Mouse (Mus musculus): ENCODE measurements around the gene Dhx58. TPM values are rescaled to one million over a fixed set of nuclear protein-coding genes. Genes with fewer than 3 reads are reported as not detected.
A peak's percentile ranks its signal among the peaks of the same experiment; 100 is the strongest.
"Not testable (repeated sequence)": the region's sequence is repeated elsewhere in the genome, so short reads cannot be mapped to it uniquely, and the experiment has no call there.

Dhx58 gene
- polyA plus RNA-seq, 1 experiment from 2014 or later = 2.7 TPM

GRCm38 (mm10) chr11:100681826-100682225 lies 22.2 kb downstream of the Dhx58 start:
- 83% methylated on average over 5 of the region's 5 CpGs for WGBS
- no peak overlapping the region for H3K4me3 ChIP-seq (ENCODE audit: low read depth, low read length)
- H3K4me2 ChIP-seq (ENCODE audit: low read depth, low read length) = no peak overlapping the region
- no peaks in the 10 kb centered on the region for H3K9me3 ChIP-seq (ENCODE audit: control insufficient read depth, low read length)
- no peaks in the 10 kb centered on the region for H3K4me1 ChIP-seq (ENCODE audit: control insufficient read depth, insufficient read depth, low read length)
- no peak for ATAC-seq (ENCODE audit: low read depth)
- no peak overlapping the region for H3K9ac ChIP-seq (replicated peaks; ENCODE audit: low read depth, low read length)
- no peaks in the 10 kb centered on the region for H3K36me3 ChIP-seq (ENCODE audit: control insufficient read depth, insufficient read depth, low read length)
- H3K27me3 ChIP-seq (ENCODE audit: control insufficient read depth, insufficient read depth, low read length) = no peaks in the 10 kb centered on the region
- H3K27ac ChIP-seq (ENCODE audit: low read depth, low read length) = no peak overlapping the region

GRCm38 (mm10) chr11:100677810-100678209 lies 26.3 kb downstream of the Dhx58 start:
- ATAC-seq (ENCODE audit: low read depth) = no peak
- Histone ChIP-seq H3K27me3 (ENCODE audit: control insufficient read depth, insufficient read depth, low read length) (no peaks in the 10 kb centered on the region), H3K4me1 (ENCODE audit: control insufficient read depth, insufficient read depth, low read length) (peaks cover 6% of the 10 kb centered on the region), H3K9me3 (ENCODE audit: control insufficient read depth, low read length) (no peaks in the 10 kb centered on the region), H3K27ac (ENCODE audit: low read depth, low read length) (no peak overlapping the region), H3K36me3 (ENCODE audit: control insufficient read depth, insufficient read depth, low read length) (no peaks in the 10 kb centered on the region), H3K4me3 (ENCODE audit: low read depth, low read length) (no peak overlapping the region), H3K9ac (replicated peaks; ENCODE audit: low read depth, low read length) (no peak overlapping the region), H3K4me2 (ENCODE audit: low read depth, low read length) (no peak overlapping the region)
- 63% methylated on average over 7 of the region's 7 CpGs for WGBS

GRCm38 (mm10) chr11:100673169-100673568 lies 30.9 kb downstream of the Dhx58 start:
- no peak overlapping the region for H3K27ac ChIP-seq (ENCODE audit: low read depth, low read length)
- no peaks in the 10 kb centered on the region for H3K27me3 ChIP-seq (ENCODE audit: control insufficient read depth, insufficient read depth, low read length)
- 2% methylated on average over 23 of the region's 23 CpGs for WGBS
- no peak for ATAC-seq (ENCODE audit: low read depth)
- peak overlapping the region; percentile 27; the same call in 1 of the 2 replicates for H3K4me2 ChIP-seq (ENCODE audit: low read depth, low read length)
- no peaks in the 10 kb centered on the region for H3K36me3 ChIP-seq (ENCODE audit: control insufficient read depth, insufficient read depth, low read length)
- H3K4me3 ChIP-seq (ENCODE audit: low read depth, low read length) = no peak overlapping the region
- peaks cover 6% of the 10 kb centered on the region for H3K4me1 ChIP-seq (ENCODE audit: control insufficient read depth, insufficient read depth, low read length)
- H3K9me3 ChIP-seq (ENCODE audit: control insufficient read depth, low read length) = no peaks in the 10 kb centered on the region
- 0 out of 2 replicates have a peak overlapping the region, but pooled peaks have one; percentile 11 for H3K9ac ChIP-seq (replicated peaks; ENCODE audit: low read depth, low read length)

GRCm38 (mm10) chr11:100671956-100672355 lies 32.1 kb downstream of the Dhx58 start:
- Histone ChIP-seq H3K27ac (ENCODE audit: low read depth, low read length) (no peak overlapping the region), H3K4me2 (ENCODE audit: low read depth, low read length) (no peak overlapping the region), H3K4me1 (ENCODE audit: control insufficient read depth, insufficient read depth, low read length) (peaks cover 6% of the 10 kb centered on the region), H3K36me3 (ENCODE audit: control insufficient read depth, insufficient read depth, low read length) (no peaks in the 10 kb centered on the region), H3K9me3 (ENCODE audit: control insufficient read depth, low read length) (no peaks in the 10 kb centered on the region), H3K4me3 (ENCODE audit: low read depth, low read length) (no peak overlapping the region), H3K27me3 (ENCODE audit: control insufficient read depth, insufficient read depth, low read length) (no peaks in the 10 kb centered on the region), H3K9ac (replicated peaks; ENCODE audit: low read depth, low read length) (no peak overlapping the region)
- 90% methylated on average over 2 of the region's 2 CpGs for WGBS
- ATAC-seq (ENCODE audit: low read depth) = no peak

GRCm38 (mm10) chr11:100671049-100671448 lies 33.0 kb downstream of the Dhx58 start:
- no peak overlapping the region for H3K9ac ChIP-seq (replicated peaks; ENCODE audit: low read depth, low read length)
- no peaks in the 10 kb centered on the region for H3K9me3 ChIP-seq (ENCODE audit: control insufficient read depth, low read length)
- no peak overlapping the region for H3K4me2 ChIP-seq (ENCODE audit: low read depth, low read length)
- no peaks in the 10 kb centered on the region for H3K36me3 ChIP-seq (ENCODE audit: control insufficient read depth, insufficient read depth, low read length)
- H3K4me3 ChIP-seq (ENCODE audit: low read depth, low read length) = no peak overlapping the region
- H3K27ac ChIP-seq (ENCODE audit: low read depth, low read length) = no peak overlapping the region
- 71% methylated on average over 1 of the region's 1 CpGs for WGBS
- no peak for ATAC-seq (ENCODE audit: low read depth)
- H3K4me1 ChIP-seq (ENCODE audit: control insufficient read depth, insufficient read depth, low read length) = peaks cover 6% of the 10 kb centered on the region
- H3K27me3 ChIP-seq (ENCODE audit: control insufficient read depth, insufficient read depth, low read length) = no peaks in the 10 kb centered on the region

GRCm38 (mm10) chr11:100659806-100660205 lies 44.3 kb downstream of the Dhx58 start:
- 80% methylated on average over 10 of the region's 10 CpGs for WGBS
- Histone ChIP-seq H3K9ac (replicated peaks; ENCODE audit: low read depth, low read length) (no peak overlapping the region), H3K4me3 (ENCODE audit: low read depth, low read length) (no peak overlapping the region), H3K27ac (ENCODE audit: low read depth, low read length) (no peak overlapping the region), H3K27me3 (ENCODE audit: control insufficient read depth, insufficient read depth, low read length) (no peaks in the 10 kb centered on the region), H3K4me1 (ENCODE audit: control insufficient read depth, insufficient read depth, low read length) (no peaks in the 10 kb centered on the region), H3K4me2 (ENCODE audit: low read depth, low read length) (no peak overlapping the region), H3K36me3 (ENCODE audit: control insufficient read depth, insufficient read depth, low read length) (no peaks in the 10 kb centered on the region), H3K9me3 (ENCODE audit: control insufficient read depth, low read length) (no peaks in the 10 kb centered on the region)
- no peak for ATAC-seq (ENCODE audit: low read depth)

- Histone ChIP-seq H3K9ac (replicated peaks; ENCODE audit: low read depth, low read length) (no peak overlapping the region), H3K4me2 (ENCODE audit: low read depth, low read length) (no peak overlapping the region), H3K36me3 (ENCODE audit: control insufficient read depth, insufficient read depth, low read length) (no peaks in the 10 kb centered on the region), H3K27ac (ENCODE audit: low read depth, low read length) (no peak overlapping the region), H3K4me3 (ENCODE audit: low read depth, low read length) (no peak overlapping the region), H3K27me3 (ENCODE audit: control insufficient read depth, insufficient read depth, low read length) (no peaks in the 10 kb centered on the region), H3K4me1 (ENCODE audit: control insufficient read depth, insufficient read depth, low read length) (no peaks in the 10 kb centered on the region), H3K9me3 (ENCODE audit: control insufficient read depth, low read length) (no peaks in the 10 kb centered on the region)
- 18% methylated on average over 6 of the region's 6 CpGs for WGBS
- no peak for ATAC-seq (ENCODE audit: low read depth)
Observed at GRCm38 (mm10) chr11:100656458-100656857, 47.6 kb downstream of the Dhx58 start.

- H3K4me3 ChIP-seq (ENCODE audit: low read depth, low read length); H3K4me1 ChIP-seq (ENCODE audit: control insufficient read depth, insufficient read depth, low read length); ATAC-seq (ENCODE audit: low read depth); H3K9ac ChIP-seq (replicated peaks; ENCODE audit: low read depth, low read length); H3K4me2 ChIP-seq (ENCODE audit: low read depth, low read length); H3K27me3 ChIP-seq (ENCODE audit: control insufficient read depth, insufficient read depth, low read length); H3K27ac ChIP-seq (ENCODE audit: low read depth, low read length); H3K9me3 ChIP-seq (ENCODE audit: control insufficient read depth, low read length); H3K36me3 ChIP-seq (ENCODE audit: control insufficient read depth, insufficient read depth, low read length): not testable (repeated sequence)
- 50% methylated on average over 2 of the region's 3 CpGs for WGBS
Observed at GRCm38 (mm10) chr11:100655589-100655988, 48.5 kb downstream of the Dhx58 start.

GRCm38 (mm10) chr11:100651748-100652147 lies 52.3 kb downstream of the Dhx58 start:
- Histone ChIP-seq H3K4me1 (ENCODE audit: control insufficient read depth, insufficient read depth, low read length) (no peaks in the 10 kb centered on the region), H3K27ac (ENCODE audit: low read depth, low read length) (no peak overlapping the region), H3K36me3 (ENCODE audit: control insufficient read depth, insufficient read depth, low read length) (no peaks in the 10 kb centered on the region), H3K4me2 (ENCODE audit: low read depth, low read length) (no peak overlapping the region), H3K27me3 (ENCODE audit: control insufficient read depth, insufficient read depth, low read length) (0 out of 2 replicates have a peak, but pooled peaks cover 4% of the 10 kb centered on the region), H3K9ac (replicated peaks; ENCODE audit: low read depth, low read length) (no peak overlapping the region), H3K9me3 (ENCODE audit: control insufficient read depth, low read length) (no peaks in the 10 kb centered on the region), H3K4me3 (ENCODE audit: low read depth, low read length) (no peak overlapping the region)
- no peak for ATAC-seq (ENCODE audit: low read depth)
- WGBS = 37% methylated on average over 3 of the region's 3 CpGs

Measured in neural tube, embryonic 14.5 days (tissue).